Comparison of ENCODE assay signal across 22 mouse cellular contexts in genomic region chrX:144149987-144150386, GRCm38 (mm10). TPM values are rescaled to one million over a fixed set of nuclear protein-coding genes. Genes with fewer than 3 reads are reported as not detected.
A peak's percentile ranks its signal among the peaks of the same experiment; 100 is the strongest.
DNase-seq lines count a peak whose midpoint lies in the region; ATAC-seq lines count a peak whose summit lies in the region.
"Had no signal": no experiment of that assay in that cellular context is flagged by ENCODE, and none has a peak within 500 bp of the region (broad histone marks: within the 10 kb centered on the region; RNA-seq: fewer than 3 reads in every experiment).

No protein-coding gene starts in this region.

- H3K4me2 ChIP-seq in forebrain, embryonic 16.5 days (ENCODE audit: low read length), result no peak overlapping the region
- H3K4me2 ChIP-seq in forebrain, embryonic 12.5 days, result no peak overlapping the region
- no peak overlapping the region for H3K4me2 ChIP-seq in kidney, embryonic 14.5 days (replicated peaks; ENCODE audit: low read depth, low read length)
- H3K4me2 ChIP-seq: embryonic facial prominence, embryonic 13.5 days; embryonic facial prominence, embryonic 15.5 days had no signal

- H3K36me3 ChIP-seq in forebrain, embryonic 16.5 days (ENCODE audit: control insufficient read depth, insufficient read depth), result no peaks in the 10 kb centered on the region
- H3K36me3 ChIP-seq in forebrain, embryonic 12.5 days (replicated peaks), result no peaks in the 10 kb centered on the region
- no peaks in the 10 kb centered on the region for H3K36me3 ChIP-seq in kidney, embryonic 14.5 days (ENCODE audit: control insufficient read depth, insufficient read depth, low read length)
- H3K36me3 ChIP-seq: embryonic facial prominence, embryonic 13.5 days; embryonic facial prominence, embryonic 15.5 days; forebrain, embryonic 10.5 days; G1E had no signal

- no peak overlapping the region for H3K27ac ChIP-seq in forebrain, embryonic 16.5 days (ENCODE audit: low read length)
- no peak overlapping the region for H3K27ac ChIP-seq in forebrain, embryonic 12.5 days
- H3K27ac ChIP-seq in kidney, embryonic 14.5 days (ENCODE audit: low read depth, low read length), result no peak overlapping the region
- H3K27ac ChIP-seq: embryonic facial prominence, embryonic 13.5 days; embryonic facial prominence, embryonic 15.5 days; forebrain, embryonic 10.5 days had no signal

- H3K4me3 ChIP-seq in forebrain, embryonic 16.5 days (replicated peaks; ENCODE audit: low read length), result no peak overlapping the region
- H3K4me3 ChIP-seq in forebrain, embryonic 12.5 days (replicated peaks), result no peak overlapping the region
- H3K4me3 ChIP-seq in kidney, embryonic 14.5 days (ENCODE audit: low read length), result no peak overlapping the region
- H3K4me3 ChIP-seq: embryonic facial prominence, embryonic 13.5 days; embryonic facial prominence, embryonic 15.5 days; erythroblast, embryonic 14.5 days; forebrain, embryonic 10.5 days had no signal

- peak; percentile 45; the same call in 1 of the 2 replicates for ATAC-seq in forebrain, embryonic 16.5 days
- no peak for ATAC-seq in forebrain, embryonic 12.5 days (ENCODE audit: low FRiP score)
- no peak for ATAC-seq in kidney, embryonic 14.5 days (ENCODE audit: low FRiP score, low TSS enrichment)
- ATAC-seq: activated CD4-positive, CD25-positive, alpha-beta regulatory T cell, adult 4 months; Patski had no signal

- no peaks in the 10 kb centered on the region for H3K27me3 ChIP-seq in forebrain, embryonic 16.5 days (replicated peaks; ENCODE audit: control insufficient read depth, insufficient read depth, low read length)
- peaks cover 13% of the 10 kb centered on the region for H3K27me3 ChIP-seq in forebrain, embryonic 12.5 days
- no peaks in the 10 kb centered on the region for H3K27me3 ChIP-seq in kidney, embryonic 14.5 days (ENCODE audit: control insufficient read depth, insufficient read depth, low read length)
- H3K27me3 ChIP-seq: embryonic facial prominence, embryonic 15.5 days had no signal

- peaks cover 2% of the 10 kb centered on the region; the same call in 1 of the 2 replicates for H3K4me1 ChIP-seq in forebrain, embryonic 16.5 days (replicated peaks; ENCODE audit: control insufficient read depth, insufficient read depth, low read length)
- H3K4me1 ChIP-seq in forebrain, embryonic 12.5 days, result no peaks in the 10 kb centered on the region
- H3K4me1 ChIP-seq in kidney, embryonic 14.5 days (ENCODE audit: control insufficient read depth, insufficient read depth, low read length), result no peaks in the 10 kb centered on the region
- H3K4me1 ChIP-seq: embryonic facial prominence, embryonic 13.5 days; embryonic facial prominence, embryonic 15.5 days had no signal

- WGBS in forebrain, embryonic 16.5 days, result 52% methylated on average over 2 of the region's 2 CpGs
- 65% methylated on average over 2 of the region's 2 CpGs for WGBS in forebrain, embryonic 12.5 days
- 82% methylated on average over 2 of the region's 2 CpGs for WGBS in kidney, embryonic 14.5 days

- DNase-seq in R1 (ENCODE audit: low read depth, low spot score), result peak; percentile 66
- DNase-seq in spleen, adult 18-20 months, result no peak
- DNase-seq: adrenal gland, adult 8-10 months; adrenal gland, postnatal 14 days; adrenal gland, postnatal 36 days; cerebellum, adult 11-12 months; cerebellum, adult 2 months; cerebellum, adult 9-10 months; cerebellum, postnatal 14 days; cerebellum, postnatal 36 days; embryo, embryonic 11 days had no signal

- H3K9ac ChIP-seq in forebrain, embryonic 16.5 days (replicated peaks; ENCODE audit: low read depth, low read length), result no peak overlapping the region
- no peak overlapping the region for H3K9ac ChIP-seq in forebrain, embryonic 12.5 days
- H3K9ac ChIP-seq in kidney, embryonic 14.5 days (ENCODE audit: low read depth, low read length), result no peak overlapping the region
- H3K9ac ChIP-seq: embryonic facial prominence, embryonic 13.5 days; embryonic facial prominence, embryonic 15.5 days had no signal

- H3K9me3 ChIP-seq in forebrain, embryonic 16.5 days (ENCODE audit: control insufficient read depth, low read length), result no peaks in the 10 kb centered on the region
- H3K9me3 ChIP-seq in forebrain, embryonic 12.5 days, result no peaks in the 10 kb centered on the region
- no peaks in the 10 kb centered on the region for H3K9me3 ChIP-seq in kidney, embryonic 14.5 days (ENCODE audit: control insufficient read depth, low read length)
- H3K9me3 ChIP-seq: embryonic facial prominence, embryonic 13.5 days; embryonic facial prominence, embryonic 15.5 days; forebrain, embryonic 10.5 days; G1E had no signal

RNA-seq across cellular contexts. Expression of gene A730046J19Rik, which starts 3.5 kb away (rescaled TPM):
- polyA plus RNA-seq in forebrain, embryonic 16.5 days (2015; fragmentation: Nextera tagmentation; extraction: Ambion mirVana), result 0.34 and 0.36 TPM in 2 replicates
- polyA plus RNA-seq in forebrain, embryonic 12.5 days (2016; fragmentation: Nextera tagmentation; extraction: Ambion mirVana), result 0.09 TPM in 1 of 2 replicates, not detected in the other
- 0.21 and 0.51 TPM in 2 replicates for polyA plus RNA-seq in kidney, embryonic 14.5 days (2014; fragmentation: Nextera tagmentation; extraction: Ambion mirVana)
- polyA plus RNA-seq: activated CD4-positive, CD25-positive, alpha-beta regulatory T cell, adult 4 months; C2C12; erythroblast, embryonic 14.5 days; G1E; Patski had no signal
